Mouse (Mus musculus) cerebellum, adult 11 months (tissue): ENCODE results near the gene Nup62.

Experiments
- DNase-seq: peaks from one replicate; pipeline ENCODE4 v3.0.0; 2022

Gene Nup62

DNA sequence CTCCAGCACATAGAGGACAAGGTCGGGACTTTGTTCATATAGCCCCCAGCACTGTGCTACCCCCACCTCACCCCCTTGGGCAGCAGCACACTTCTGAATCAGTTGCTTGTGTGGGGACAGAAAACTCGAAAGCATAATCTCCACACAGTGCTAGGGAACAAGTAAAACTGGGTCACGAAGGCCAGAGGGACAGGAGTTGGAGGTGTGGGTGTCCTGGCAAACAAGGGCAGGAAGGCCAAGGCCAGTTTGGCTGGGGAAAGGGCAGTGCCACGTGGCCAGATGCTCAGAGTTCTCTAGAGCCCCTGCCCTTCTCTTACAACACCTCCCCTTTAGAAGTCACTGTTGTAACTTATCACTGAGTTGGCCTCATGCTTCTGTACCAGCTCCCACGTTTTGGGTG is 4.0 kb downstream of the Nup62 start:
- DNase-seq = no peak

DNA sequence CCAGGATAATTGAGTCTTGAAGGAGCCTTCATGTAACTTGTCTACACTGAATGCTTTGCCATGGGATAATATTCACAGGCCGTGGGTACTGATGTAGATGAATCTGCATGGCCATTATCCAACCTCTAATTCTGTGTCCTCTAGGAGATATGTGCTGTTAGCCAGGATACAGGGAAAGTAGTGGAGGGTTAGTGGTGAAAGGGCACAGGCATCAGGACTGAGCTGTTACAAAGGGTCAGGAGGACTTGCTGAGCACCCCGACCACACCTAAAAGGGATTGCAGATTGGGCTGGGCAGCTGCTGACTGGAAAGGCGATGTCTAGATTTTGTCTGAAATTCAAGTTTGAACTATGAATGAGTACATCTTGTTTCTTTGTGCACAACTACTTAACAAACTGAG is 4.6 kb downstream of the Nup62 start:
- no peak for DNase-seq

DNA sequence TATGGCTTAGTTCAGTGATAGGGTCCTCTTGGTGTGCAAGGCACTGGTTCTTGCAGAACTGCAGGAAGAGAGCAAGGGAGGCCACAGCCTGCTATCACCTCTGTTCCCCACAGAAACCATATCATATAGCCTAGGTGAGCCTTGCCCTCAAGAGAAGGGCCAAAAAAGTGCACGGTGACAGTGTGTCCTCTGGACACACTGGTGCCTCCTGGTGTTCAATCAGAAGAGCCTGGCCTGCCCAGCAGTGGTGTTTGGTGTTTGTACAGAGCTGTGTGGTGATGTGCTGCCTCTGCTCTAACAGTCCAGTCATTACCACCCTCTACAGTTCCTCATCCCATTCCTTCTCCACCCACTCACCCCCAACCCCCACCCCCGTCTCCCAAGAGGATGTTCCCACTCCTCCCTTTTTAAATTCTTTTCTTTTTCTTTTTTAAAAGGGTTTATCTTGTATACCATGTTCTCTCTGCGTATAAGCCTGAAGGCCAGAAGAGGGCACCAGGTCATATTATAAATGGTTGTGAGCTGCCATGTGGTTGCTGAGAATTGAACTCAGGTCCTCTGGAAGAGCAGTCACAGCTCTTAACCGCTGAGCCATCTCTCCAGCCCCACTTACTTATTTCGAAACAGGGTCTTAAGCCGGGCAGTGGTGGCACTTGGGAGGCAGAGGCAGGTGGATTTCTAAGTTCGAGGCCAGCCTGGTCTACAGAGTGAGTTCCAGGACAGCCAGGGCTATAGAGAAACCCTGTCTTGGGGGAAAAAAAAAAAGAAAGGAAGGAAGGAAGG is 6.0 kb downstream of the Nup62 start:
- no peak for DNase-seq

DNA sequence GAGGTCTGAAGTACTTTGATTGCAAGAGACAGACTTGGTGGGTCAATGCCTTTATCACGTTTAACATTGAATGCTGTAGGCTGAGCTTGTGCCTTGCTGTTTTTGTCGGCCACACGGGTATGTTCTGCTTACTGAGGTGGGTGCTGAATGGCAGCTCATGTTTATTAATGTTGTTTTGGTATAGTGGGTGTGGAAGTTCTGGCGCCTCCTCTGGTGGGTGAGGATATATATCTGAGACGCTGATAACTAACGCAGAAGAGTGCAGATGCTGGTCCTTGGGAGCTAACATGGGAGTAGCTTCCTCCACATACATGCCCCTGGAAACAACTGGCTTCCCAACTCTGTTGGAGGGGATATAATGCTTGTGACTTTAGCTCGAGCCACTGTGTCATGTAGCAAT is 7.5 kb downstream of the Nup62 start:
- DNase-seq = no peak

DNA sequence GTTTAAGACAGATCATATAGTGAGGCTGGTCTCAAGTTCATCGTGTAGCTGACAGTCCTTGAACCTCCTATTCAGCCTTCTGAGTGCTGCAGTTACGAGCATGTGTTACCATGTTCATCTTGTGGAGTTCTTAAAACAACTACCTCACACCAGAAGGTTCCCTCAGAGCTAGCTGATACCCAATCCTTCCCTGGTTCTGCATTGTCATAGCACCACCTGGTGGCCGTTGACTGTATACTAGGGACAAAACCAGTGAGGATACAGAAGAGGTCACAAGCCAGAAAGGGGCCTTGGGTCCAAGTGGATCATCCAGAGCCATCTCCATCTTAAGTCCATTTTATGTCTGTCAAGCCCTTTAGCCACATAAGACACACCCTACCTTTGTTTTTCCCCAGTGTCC is 9.0 kb downstream of the Nup62 start:
- DNase-seq = peak; percentile 76

DNA sequence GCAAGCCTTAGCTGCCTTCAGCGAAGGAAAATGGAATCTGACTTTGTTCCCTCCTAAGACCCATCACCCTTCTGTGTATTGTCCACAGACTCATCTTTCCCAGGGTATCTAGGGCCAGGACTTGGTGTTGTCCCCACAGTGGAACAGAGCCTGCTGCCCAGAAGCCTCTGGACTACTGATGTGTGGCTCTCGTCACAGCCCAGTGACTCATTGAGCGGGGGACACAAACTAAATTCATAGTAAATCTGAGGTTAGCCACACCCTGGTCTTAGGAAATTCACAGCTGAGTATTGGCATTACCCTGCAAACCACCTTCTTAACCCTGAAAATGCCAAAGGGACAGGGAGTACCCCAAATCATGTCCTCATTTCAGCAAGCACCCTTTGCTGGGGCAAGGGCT is 10.9 kb downstream of the Nup62 start:
- no peak for DNase-seq

DNA sequence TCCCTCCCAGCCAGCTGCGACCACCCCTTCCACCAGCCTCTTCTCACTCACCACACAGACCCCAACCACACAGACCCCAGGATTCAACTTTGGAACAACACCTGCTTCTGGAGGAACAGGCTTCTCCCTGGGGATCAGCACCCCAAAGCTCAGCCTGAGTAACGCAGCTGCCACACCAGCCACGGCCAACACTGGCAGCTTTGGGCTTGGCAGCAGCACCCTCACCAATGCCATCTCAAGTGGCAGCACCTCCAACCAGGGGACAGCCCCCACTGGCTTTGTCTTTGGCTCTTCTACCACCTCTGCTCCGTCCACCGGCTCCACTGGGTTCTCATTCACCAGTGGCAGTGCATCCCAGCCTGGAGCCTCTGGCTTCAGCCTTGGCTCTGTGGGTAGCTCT is 12.8 kb downstream of the Nup62 start:
- DNase-seq = no peak

DNA sequence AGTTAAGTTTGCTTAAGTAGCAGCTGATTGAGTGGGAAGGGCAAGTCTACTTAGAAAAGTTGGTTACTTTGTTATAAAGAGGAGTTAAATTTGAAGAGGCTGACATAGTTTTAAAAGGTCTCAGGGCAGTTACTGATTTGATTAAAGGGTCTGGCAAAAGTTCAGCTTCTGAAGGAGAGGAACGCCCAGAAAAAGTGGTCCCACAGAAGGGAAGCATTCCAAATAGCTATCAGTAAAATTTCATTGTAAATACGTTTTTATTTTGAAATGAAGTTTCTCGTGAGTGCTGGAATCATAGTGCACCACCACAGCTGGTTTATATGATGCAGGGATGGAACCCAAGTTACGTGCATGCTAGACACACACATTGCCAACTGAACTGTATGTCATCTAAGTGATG is 16.9 kb downstream of the Nup62 start:
- no peak for DNase-seq

DNA sequence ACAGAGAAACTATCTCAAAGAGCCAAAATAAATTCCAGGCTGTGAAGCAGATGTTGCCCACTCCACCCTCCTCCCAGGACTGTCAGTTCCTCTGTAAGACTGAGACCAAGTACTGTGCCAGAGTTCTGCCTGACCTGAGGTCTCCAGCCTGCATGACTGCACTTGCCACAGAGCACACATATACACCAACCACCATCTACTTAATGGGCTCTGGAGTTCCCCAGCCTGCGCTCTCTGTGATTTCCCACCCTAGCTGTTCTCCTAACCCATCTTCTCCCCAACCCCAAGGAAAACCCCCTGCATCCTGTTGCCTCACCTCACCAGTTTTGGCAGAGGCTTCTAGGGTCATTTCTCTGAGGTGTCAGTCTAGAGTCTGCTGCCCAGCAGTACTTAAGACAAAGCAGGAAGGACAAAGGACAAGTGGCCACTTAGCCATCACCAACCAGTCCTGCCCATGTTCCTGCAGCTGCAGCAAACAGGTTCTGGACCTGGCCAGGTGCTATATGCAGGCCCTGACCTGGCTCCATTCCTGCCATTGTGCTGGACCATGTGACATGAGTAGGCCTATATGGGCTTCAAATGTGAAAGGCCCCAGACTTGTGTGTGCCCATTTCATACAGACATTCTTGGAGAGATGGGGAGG is 19.6 kb downstream of the Nup62 start:
- no peak for DNase-seq

DNA sequence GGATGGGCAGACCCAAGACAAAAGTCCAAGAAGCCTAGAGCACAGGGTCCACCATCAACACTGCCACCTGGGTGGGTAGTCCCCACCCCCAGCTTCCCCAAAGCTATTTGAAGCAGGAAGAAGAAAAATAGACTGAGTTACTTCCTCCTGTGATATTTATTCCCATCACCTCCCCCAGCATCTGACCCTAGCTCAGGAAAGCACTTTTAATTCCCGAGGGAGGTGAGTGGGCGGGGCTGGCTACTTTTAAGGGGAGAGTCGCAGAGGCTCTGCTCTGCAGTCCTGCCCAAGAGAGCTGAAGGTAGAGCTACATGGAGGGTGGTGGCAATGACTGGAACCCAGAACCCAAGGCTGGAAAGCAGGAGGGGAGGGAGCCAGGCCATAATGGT is 20.1 kb downstream of the Nup62 start:
- DNase-seq = no peak

DNA sequence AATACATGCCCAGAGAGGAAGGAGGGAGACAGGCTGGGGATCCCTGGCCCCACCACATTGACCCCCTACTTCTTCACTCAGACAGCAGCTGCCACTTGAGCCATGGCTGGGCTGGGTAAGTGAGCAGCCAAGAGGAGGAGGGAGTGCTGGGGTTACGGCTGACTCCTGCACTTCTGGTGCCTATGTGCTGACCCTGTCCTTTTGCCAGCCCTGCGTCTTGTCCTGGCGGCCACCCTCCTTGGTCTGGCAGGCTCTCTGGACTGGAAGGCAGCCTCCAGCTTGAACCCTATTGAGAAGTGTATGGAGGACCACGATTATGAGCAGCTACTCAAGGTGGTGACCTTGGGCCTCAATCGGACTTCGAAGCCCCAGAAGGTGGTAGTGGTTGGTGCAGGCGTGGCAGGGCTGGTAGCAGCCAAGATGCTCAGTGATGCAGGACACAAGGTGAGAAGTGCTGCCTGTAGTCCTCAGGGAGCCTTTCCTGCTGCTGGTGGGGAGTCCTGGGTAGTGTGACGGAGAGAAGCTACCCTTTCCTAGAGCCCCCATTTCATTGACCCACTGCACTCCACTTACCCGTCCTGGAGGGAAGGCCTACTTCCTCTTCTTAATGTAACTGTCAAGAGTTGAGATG is 20.6 kb downstream of the Nup62 start:
- no peak for DNase-seq

DNA sequence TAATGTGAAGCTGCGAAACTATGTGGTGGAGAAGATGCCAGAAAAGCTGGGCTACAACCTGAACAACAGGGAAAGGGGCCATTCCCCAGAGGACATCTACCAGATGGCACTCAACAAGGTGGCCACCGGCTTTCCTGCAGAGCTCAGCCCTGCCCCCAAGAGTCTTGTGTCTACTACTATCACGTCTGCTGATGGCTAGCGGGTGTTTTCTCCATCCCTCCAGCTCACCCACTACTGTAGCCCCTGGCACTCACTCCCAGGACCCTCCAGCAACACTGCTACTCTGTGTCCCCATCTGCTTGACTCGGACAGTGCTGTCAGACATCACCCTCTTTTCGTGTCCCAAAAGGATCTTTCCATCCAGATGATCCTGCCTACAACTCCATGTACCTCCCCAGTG is 22.2 kb downstream of the Nup62 start:
- DNase-seq = no peak

DNA sequence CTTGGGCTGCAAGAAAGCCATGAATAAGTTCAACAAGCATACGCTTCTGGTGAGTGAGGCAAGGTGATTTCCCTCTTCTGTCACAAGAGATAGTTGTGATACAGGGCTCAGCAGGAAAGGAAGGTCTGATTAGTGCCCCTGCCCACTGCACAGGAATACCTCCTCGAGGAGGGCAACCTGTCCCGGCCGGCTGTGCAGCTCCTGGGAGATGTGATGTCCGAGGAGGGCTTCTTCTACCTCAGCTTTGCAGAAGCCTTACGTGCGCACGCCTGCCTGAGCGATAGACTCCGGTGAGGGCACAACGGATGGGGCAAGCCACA is 23.2 kb downstream of the Nup62 start:
- DNase-seq = no peak

DNA sequence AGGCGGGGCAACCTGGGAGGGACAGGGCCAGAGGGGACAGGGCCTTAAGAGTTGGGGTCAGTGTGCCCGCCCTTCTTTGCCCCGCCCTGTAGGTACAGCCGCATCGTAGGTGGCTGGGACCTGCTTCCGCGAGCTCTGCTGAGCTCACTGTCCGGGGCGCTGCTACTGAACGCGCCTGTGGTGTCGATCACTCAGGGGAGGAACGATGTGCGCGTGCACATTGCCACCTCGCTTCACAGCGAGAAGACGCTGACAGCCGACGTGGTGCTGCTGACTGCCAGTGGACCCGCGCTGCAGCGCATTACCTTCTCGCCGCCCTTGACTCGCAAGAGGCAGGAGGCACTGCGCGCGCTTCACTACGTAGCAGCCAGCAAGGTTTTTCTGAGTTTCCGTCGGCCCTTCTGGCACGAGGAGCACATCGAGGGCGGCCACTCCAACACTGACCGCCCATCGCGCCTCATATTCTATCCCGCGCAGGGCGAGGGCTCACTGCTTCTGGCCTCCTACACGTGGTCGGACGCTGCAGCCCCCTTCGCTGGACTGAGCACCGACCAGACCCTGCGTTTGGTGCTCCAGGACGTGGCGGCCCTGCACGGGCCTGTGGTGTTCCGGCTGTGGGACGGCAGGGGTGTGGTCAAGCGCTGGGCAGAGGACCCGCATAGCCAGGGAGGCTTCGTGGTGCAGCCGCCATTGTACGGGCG is 23.8 kb downstream of the Nup62 start:
- no peak for DNase-seq

DNA sequence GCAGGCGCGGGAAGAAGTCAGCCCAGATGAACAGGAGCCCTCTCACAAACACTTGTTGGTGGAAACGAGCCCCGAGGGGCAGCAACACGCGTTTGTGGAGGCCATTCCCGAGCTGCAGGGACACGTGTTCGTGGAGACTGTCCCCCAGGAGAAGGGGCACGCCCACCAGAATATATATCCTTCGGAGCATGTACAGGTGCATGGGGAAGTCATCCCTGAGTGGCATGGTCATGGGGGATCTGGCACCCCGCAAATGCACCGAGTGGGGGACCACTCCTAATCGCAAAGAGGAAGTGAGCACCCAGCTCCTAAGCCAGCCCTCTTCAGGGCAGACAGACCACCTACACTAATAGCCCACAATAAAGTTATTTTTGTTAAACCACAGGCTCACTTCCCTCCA is 24.5 kb downstream of the Nup62 start:
- no peak for DNase-seq

DNA sequence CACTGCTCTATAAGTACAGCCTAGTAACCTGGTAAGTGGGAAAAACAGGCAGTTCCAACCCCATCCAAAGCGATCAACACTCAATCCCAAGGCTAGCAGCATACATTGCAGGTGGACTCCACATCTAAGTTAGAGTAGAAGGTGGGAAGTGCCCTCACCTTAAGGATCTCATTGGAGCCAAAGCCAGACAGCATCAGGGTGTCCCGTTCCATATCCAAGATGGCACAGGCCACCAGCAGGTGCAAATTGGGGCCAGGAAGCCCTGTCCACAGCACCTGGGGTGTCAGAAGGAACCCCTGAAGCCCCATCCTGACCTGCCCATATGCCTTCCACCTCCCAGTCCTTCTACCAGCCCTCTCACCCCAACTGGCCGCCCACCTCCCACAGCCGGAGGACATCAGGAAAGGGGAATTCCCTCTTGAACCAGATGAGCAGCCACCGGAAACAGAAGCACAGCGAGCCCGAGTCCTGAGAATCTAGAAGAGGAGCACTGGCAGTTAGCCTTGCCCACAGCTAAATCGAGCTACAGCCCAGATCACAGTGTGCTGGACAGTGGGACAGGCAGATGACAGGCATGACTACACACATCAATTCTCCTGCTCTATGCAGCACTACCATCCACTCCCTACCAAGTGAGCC is 26.1 kb downstream of the Nup62 start:
- no peak for DNase-seq

DNA sequence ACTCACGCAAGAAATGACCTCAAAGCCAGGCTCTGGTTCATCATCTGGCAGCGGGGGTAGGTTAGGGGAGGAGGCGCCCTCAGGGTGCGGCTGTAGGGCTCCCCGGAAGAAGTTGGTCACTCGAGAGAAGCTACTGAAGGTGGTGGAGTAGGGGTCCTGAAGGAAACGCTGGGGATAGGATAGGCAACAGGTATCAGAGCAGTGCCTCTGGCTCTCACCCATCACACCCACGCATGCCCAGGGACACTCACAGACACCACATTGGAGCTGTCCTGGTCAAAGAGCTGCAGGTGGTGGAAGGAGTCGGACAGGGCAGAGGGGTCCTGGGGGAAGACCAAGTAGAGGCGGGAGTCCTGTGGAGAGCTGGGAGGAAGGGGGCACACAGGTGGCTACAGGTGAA is 29.1 kb downstream of the Nup62 start:
- peak; percentile 25 for DNase-seq

DNA sequence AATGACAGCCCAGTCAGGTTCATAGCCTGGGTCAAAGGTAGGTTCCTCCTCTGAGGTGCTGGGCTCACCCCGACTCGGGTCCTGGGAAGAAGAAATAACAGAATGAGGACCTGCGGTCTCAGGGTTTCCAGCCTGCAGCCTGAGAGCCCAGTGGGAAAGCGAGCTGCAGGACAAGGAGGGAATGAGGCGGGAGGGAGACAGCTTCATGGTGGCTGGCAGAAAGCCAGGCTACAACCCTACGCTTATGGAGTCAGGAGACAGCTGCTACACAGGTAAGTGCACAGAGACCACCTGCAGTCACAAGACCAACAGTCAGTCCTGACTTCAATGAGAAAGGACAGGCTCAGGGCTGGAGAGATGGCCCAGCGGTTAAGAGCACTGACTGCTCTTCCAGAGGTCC is 30.9 kb downstream of the Nup62 start:
- DNase-seq = peak; percentile 49

DNA sequence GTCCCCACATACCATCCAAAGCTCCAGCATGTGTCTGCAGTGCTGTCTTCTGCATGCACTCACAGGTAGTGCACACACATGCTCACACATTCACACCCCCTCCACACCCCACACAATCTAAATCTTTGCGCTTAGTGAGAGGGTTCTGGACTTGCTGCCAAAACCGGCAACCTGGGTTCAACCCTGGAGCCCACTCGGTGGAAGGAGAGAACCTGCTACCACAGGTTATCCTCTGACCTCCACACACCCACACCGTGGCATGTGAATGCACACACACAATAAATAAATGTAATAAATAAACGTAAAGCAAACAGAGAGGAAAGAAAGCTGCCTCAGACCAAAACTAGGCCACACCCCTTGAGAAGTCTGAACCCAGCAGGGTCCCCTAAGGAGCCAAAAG is 31.9 kb downstream of the Nup62 start:
- DNase-seq = peak; percentile 49

DNA sequence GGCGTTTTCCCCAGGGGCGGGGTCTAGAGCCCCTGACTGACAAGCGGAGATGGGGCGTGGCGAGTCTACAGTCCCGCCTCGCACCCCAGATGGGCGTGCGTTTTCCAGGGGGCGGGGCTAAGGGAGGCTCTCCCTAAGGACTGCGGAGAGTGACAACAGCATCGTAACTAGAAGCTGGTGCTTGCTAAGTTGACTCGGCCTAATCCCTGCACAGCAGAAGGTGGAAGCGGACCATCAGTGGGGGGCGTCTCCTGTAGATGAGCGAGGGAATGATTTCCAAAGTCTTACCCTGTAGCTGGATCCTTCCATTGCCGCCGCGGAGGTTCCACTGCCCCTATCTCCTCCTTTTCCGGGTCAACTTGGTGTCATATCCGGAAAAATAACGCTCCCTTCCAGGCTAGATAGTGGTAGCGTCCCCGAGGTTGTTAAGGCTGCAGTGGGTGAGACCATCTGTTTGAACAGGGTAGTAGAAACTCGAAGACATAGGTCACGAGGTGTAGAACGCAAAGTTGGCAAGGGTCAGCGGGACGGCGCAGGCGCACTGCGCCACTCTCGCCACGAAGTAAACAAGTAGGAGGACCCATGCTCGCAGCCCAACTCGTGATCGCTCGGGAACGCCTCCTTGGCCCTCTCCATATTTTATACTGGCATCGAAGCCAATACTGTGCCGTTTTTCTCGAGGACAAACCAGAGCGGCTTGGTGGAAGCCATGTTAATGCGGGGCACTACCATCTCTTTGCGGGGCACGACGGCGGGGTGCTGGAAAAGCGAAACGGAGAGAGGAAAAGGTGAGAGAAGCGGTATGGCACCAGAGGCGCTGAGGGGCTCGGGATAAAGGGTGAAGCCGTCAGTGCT is 32.9 kb downstream of the Nup62 start, which contains the start of the genes Akt1s1 and Tbc1d17:
TSS of gene Akt1s1 (plus strand) at position 431 of the 855 bp plus-strand sequence.
TSS of gene Tbc1d17 (minus strand) at position 519 of the 855 bp plus-strand sequence.
- peak; percentile 100 for DNase-seq

DNA sequence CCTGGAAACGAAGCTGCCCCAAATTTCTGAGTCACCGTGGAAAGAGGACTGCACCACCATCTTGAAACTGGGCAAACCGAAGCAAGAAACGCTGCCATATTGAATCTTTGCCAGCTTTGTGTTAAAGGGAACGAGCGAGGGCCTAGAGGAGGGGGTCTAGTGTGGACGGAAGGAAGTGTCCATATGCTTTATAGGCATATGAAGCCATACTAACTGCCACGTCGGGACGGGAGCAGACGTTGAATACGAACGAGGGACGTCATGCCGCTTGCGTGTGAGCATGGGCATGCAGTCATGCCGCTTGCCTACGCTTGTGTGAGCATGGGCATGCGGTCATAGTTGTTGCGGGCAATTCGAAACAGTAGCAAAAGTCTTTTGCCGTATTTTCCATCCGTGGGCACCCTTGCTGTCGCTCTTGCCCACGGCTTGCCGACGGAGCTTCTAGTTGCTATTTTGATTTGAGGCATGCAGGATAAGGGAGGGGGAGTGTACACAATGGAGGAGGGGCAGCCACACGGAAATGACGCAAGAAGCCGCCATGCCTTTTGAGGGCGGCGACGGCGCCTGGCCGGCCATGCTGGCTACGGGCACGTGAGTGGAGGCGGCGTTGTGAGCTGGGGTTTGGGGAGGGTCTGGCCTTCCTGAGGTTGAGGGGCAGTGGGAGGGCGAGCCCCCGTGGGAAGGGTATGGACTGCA is 33.7 kb downstream of the Nup62 start:
- peak; percentile 90 for DNase-seq

DNA sequence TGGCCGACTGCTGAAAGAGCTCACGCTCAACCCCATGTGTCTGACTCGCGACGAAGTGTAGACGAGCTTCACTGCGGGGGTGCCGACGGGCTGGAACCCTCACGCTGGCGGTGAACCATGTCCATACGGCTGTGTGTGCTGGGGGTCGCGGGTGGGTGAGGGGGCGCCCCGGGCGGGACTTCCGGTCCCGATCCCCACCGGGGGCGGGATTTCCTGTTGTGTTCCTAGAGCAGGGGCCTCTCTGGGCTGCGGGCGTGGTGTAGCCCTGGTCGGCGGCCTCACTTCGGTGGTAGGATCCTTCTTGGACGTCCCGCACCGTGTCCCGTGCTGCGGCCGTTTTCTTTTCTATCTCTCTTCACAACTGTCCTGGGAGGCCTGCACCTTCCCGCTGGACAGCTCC is 34.3 kb downstream of the Nup62 start:
- no peak for DNase-seq
